Mouse (Mus musculus) kidney, embryonic 14.5 days (tissue): ENCODE measurements at regions not wholly inside any gene's neighbourhood (a gene's known extent, or its start where the extent isn't known, plus 50 kb on each side); places are given as distances from the start of the nearest gene placed in this dataset.

Source experiments
- ATAC-seq: fragments of 200-750 bp; cut with Nextera tagmentation; 2 replicates; pipeline ENCODE4 v1.8.0; 2017; ENCODE audit warnings: moderate number of reproducible peaks, mild to moderate bottlenecking, moderate TSS enrichment, moderate library complexity; ENCODE audit not compliant: low FRiP score, low TSS enrichment
- H3K27ac ChIP-seq: fragments of 300-500 bp; sonication (generic); 2 replicates; pipeline ENCODE4 v1.5.1; 2014; ENCODE audit warnings: low read depth, mild to moderate bottlenecking, low read length, moderate library complexity, mixed read lengths
- H3K27me3 ChIP-seq: fragments of 300-500 bp; sonication (generic); 2 replicates; pipeline ENCODE4 v1.6.1; 2014; ENCODE audit warnings: mild to moderate bottlenecking, low read length; ENCODE audit not compliant: control insufficient read depth, insufficient read depth
- H3K36me3 ChIP-seq: fragments of 300-500 bp; sonication (generic); 2 replicates; pipeline ENCODE4 v1.6.1; 2014; ENCODE audit warnings: low read length, mixed read lengths; ENCODE audit not compliant: control insufficient read depth, insufficient read depth
- H3K4me1 ChIP-seq: fragments of 300-500 bp; sonication (generic); 2 replicates; pipeline ENCODE4 v1.6.1; 2014; ENCODE audit warnings: low read length, mixed read lengths; ENCODE audit not compliant: control insufficient read depth, insufficient read depth
- H3K4me2 ChIP-seq: fragments of 300-500 bp; sonication (generic); replicated peaks from 2 replicates; pipeline ENCODE4 v1.6.1; 2014; ENCODE audit warnings: low read depth, mild to moderate bottlenecking, low read length
- H3K4me3 ChIP-seq: fragments of 300-500 bp; sonication (generic); 2 replicates; pipeline ENCODE4 v1.5.1; 2014; ENCODE audit warnings: mild to moderate bottlenecking, low read length
- H3K9ac ChIP-seq: fragments of 300-500 bp; sonication (generic); 2 replicates; pipeline ENCODE4 v1.6.1; 2014; ENCODE audit warnings: low read depth, mild to moderate bottlenecking, low read length, moderate library complexity
- H3K9me3 ChIP-seq: fragments of 300-500 bp; sonication (generic); 2 replicates; pipeline ENCODE4 v1.6.1; 2016; ENCODE audit warnings: low read length; ENCODE audit not compliant: control insufficient read depth
- WGBS: fragments of 180-500 bp; shearing (Covaris S2); extraction: QIAGEN DNeasy Blood & Tissue Kit; methylation state at CpG from one replicate; pipeline ENCODE4 v1.1.7; 2014; 5-methylcytosine and 5-hydroxymethylcytosine counted together

DNA sequence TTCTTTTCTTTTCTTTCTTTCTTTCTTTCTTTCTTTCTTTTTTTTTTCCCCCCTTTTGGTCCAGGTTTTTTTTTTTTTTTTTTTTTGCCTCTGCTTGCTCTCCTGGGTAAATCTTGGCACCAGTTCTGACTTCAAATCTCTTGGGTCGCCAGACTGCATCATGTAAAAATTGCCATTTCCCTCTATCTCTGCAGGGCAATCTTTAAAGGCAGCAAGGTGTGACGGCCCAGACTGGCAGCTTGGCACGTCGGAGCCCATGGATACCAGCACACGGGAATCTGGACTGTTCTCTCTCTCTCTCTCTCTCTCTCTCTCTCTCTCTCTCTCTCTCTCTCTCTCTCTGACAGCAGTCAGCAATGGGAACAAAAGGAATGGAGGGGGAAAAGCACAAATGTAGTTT, 101.0 kb downstream of the Neurod6 start:
- no peak for ATAC-seq
- Histone ChIP-seq H3K4me1 (no peaks in the 10 kb centered on the region), H3K27ac (no peak overlapping the region), H3K4me2 (no peak overlapping the region), H3K27me3 (no peaks in the 10 kb centered on the region), H3K36me3 (no peaks in the 10 kb centered on the region), H3K9ac (no peak overlapping the region), H3K9me3 (no peaks in the 10 kb centered on the region), H3K4me3 (no peak overlapping the region)
- 18% methylated on average over 5 of the region's 5 CpGs for WGBS

DNA sequence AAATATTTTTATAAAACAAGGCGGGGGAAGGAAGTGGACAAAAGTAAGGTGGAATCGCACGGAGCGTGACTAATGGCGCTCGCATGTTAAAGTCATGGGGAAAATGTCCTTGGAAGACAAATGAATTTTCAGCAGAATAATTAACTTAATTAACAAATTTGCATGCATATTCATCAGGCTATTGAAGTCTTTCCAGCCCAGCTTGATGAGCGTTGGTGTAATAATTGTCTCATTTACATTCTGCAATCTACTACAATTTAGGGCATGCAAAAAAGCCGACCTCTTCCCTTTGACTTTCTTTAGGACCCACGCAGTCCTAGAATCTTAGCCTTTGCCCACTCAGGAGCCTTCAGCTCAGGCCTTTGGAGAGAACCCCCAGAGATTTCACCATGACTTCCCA, 101.5 kb downstream of the Neurod6 start:
- Histone ChIP-seq H3K9ac (no peak overlapping the region), H3K27ac (no peak overlapping the region), H3K4me3 (no peak overlapping the region), H3K9me3 (no peaks in the 10 kb centered on the region), H3K4me2 (no peak overlapping the region), H3K4me1 (no peaks in the 10 kb centered on the region), H3K36me3 (no peaks in the 10 kb centered on the region), H3K27me3 (no peaks in the 10 kb centered on the region)
- WGBS, result 63% methylated on average over 9 of the region's 9 CpGs
- ATAC-seq, result no peak

DNA sequence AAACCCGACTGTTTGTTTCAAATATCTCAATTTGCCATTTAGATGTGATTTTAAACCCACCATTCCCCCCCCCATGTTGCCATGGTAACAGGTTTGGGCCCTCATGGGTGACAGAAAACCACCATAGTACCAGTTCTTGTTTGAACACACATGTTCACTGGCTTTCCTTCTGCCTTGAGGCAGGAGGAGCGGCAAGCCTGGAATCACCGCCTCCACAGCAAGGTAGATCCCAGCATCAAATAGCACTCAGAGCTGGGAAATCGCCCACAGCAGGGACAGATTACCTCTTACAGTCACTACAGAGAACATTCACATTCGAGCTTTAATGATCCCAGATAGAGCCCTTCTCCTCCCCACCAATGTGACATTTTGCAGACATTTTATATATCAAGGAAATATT, 102.0 kb downstream of the Neurod6 start:
- H3K4me1 ChIP-seq, result no peaks in the 10 kb centered on the region
- WGBS, result 50% methylated on average over 5 of the region's 5 CpGs
- no peak for ATAC-seq
- no peak overlapping the region for H3K9ac ChIP-seq
- no peaks in the 10 kb centered on the region for H3K9me3 ChIP-seq
- no peak overlapping the region for H3K4me3 ChIP-seq
- no peaks in the 10 kb centered on the region for H3K36me3 ChIP-seq
- H3K4me2 ChIP-seq, result no peak overlapping the region
- no peak overlapping the region for H3K27ac ChIP-seq
- no peaks in the 10 kb centered on the region for H3K27me3 ChIP-seq

DNA sequence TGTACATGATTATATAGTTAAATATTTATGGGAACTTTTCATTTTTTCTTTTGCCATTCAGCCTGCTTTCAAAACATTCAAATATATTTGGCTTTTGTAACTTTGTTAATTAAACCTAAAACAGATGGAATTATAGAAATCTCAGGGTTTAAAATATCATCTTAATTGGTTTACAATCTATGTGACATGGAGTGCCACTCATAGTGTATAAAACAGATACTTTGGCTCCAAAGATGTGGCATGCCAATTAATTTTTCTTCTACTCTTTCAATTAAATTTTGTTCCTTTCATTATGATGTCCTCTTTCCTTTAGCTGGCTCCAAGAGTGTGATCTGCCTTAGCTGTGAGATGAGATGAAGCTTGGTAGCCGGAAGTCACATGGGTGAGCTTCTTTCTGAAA, 103.0 kb downstream of the Neurod6 start:
- no peaks in the 10 kb centered on the region for H3K36me3 ChIP-seq
- 86% methylated on average over 1 of the region's 1 CpGs for WGBS
- no peak overlapping the region for H3K4me3 ChIP-seq
- H3K4me1 ChIP-seq, result no peaks in the 10 kb centered on the region
- no peaks in the 10 kb centered on the region for H3K9me3 ChIP-seq
- no peak overlapping the region for H3K27ac ChIP-seq
- no peaks in the 10 kb centered on the region for H3K27me3 ChIP-seq
- ATAC-seq, result no peak
- no peak overlapping the region for H3K9ac ChIP-seq
- no peak overlapping the region for H3K4me2 ChIP-seq

DNA sequence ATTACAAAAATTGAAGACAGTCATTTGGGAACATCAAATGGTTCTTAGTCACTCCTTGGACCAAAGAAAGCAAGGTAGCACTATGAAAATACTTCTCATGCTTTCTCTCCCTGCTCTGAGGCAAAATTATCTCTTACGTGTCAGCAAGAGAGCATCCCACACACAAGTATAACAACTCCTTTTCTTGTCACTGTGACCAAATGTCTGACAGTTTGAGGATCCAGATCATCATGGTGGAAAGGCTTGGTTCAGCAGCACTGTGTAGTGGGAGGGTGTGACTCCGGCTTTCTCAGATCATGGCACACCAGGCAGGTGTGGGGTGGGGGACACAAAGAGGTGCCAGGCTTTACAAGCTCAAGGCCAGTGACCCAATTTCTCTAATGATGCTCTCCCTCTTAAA, 113.5 kb downstream of the Neurod6 start:
- Histone ChIP-seq H3K4me2 (no peak overlapping the region), H3K36me3 (no peaks in the 10 kb centered on the region), H3K4me3 (no peak overlapping the region), H3K9ac (no peak overlapping the region), H3K27me3 (no peaks in the 10 kb centered on the region), H3K9me3 (no peaks in the 10 kb centered on the region), H3K27ac (no peak overlapping the region), H3K4me1 (no peaks in the 10 kb centered on the region)
- ATAC-seq, result no peak
- WGBS, result 75% methylated on average over 2 of the region's 2 CpGs

DNA sequence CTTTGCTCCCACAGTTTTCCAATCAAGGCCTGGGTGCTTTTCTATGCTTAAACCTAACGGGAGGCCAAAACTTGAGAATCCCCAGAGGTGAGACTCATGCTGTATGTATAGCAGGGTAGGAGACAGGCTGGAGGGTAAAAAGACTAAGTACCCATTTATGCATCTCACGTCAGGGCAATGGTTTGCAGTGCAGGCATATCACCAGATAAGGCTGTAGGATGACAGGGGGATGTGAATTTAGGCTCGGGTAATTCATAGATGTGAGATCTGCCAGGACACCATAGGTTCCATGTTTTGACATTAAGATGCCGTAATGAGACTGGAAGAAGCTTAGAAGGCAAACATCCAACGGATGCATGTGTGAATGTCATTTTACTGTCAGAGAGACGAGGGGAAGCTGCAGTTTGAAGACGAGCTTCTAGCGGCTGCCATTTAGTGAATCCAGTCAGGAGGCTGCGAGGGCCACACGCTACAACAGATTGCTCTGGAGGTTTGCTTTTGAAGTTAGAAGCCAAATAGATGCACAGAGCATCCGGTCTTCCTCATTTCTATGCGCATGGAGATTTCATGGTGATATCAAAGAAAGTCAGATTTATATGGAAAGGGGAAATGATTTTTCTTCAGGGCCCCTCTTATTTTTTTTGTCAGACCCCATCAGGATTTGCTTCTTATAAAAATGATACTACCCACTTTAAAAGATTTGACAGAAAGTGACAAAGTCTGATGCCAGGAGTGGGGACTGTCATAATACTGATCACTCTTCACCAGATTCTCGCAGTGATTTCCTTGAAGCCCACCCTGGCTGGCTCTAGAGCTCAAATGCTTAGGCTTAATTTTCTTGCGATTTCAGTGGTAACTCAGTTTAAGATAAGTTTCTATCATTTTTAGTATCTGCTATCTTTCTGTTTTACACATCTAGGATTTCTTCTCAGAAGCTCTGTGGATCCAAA, 113.8 kb downstream of the Adcyap1r1 start:
- Histone ChIP-seq H3K4me3 (no peak overlapping the region), H3K4me1 (no peaks in the 10 kb centered on the region), H3K36me3 (no peaks in the 10 kb centered on the region), H3K4me2 (no peak overlapping the region), H3K27me3 (no peaks in the 10 kb centered on the region), H3K9ac (no peak overlapping the region), H3K9me3 (no peaks in the 10 kb centered on the region), H3K27ac (no peak overlapping the region)
- ATAC-seq, result no peak
- WGBS, result 75% methylated on average over 14 of the region's 14 CpGs

DNA sequence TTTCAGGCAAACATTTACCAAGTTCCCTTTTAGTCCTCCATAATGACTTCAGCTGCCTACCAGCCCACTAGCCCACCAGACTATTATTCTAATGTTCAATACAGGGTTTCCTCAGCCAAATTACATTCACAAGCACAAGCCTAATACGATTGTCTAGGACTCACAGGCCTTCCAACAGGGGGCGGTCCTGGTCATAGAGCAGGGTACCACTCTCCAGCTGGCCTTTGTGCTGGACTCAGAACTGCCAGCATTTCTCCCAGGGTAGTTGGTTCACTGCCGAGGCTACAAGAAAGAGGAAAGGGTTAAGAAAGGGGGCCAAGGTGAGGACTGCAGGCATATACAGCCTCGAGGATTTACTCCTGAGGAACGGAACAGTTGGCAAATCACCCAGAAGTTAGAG, 108.8 kb downstream of the Adcyap1r1 start:
- Histone ChIP-seq H3K4me1 (no peaks in the 10 kb centered on the region), H3K4me3 (no peak overlapping the region), H3K36me3 (no peaks in the 10 kb centered on the region), H3K27ac (no peak overlapping the region), H3K9ac (no peak overlapping the region), H3K4me2 (no peak overlapping the region), H3K27me3 (no peaks in the 10 kb centered on the region), H3K9me3 (no peaks in the 10 kb centered on the region)
- 56% methylated on average over 5 of the region's 5 CpGs for WGBS
- no peak for ATAC-seq

DNA sequence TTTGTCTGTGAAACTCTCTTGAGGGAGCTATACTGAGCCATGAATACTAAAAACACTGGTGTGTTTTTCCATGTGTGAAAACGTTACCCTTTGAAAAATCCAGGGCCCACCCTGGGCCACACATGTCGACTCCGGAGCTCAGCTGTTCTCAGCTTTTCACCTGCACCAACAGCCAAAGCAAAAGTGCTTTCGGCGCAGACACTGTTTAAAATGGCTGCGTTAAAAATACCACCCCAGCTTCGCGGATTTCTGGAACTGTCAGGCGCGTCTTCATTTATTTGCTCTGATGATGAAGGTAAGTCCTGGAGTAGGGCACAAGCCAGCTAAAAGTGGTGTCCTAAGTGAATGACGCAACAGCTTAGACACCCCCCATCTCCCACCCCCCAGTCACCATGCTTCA, 108.0 kb downstream of the Adcyap1r1 start:
- Histone ChIP-seq H3K4me2 (no peak overlapping the region), H3K4me1 (no peaks in the 10 kb centered on the region), H3K27me3 (no peaks in the 10 kb centered on the region), H3K27ac (no peak overlapping the region), H3K4me3 (no peak overlapping the region), H3K36me3 (no peaks in the 10 kb centered on the region), H3K9ac (no peak overlapping the region), H3K9me3 (no peaks in the 10 kb centered on the region)
- 93% methylated on average over 11 of the region's 11 CpGs for WGBS
- no peak for ATAC-seq
